Mouse (Mus musculus) T-helper 1 cell (primary cell): Measurements from ENCODE around the gene Fam69b.
"Not testable (repeated sequence)": the region's sequence is repeated elsewhere in the genome, so short reads cannot be mapped to it uniquely, and the experiment has no call there.

ENCODE experiments used
- in situ Hi-C: fragments of 300-600 bp; cut with MboI, MseI; formaldehyde crosslinking; loops from one replicate; pipeline ENCODE4 v1.15.1; 2025; ENCODE audit warnings: high pct_unique_total_duplicates

Gene Fam69b

GRCm38 (mm10) chr2:26661768-26662508 lies 33.7 kb downstream of the Fam69b start:
- in situ Hi-C loops = no loop called here

DNA sequence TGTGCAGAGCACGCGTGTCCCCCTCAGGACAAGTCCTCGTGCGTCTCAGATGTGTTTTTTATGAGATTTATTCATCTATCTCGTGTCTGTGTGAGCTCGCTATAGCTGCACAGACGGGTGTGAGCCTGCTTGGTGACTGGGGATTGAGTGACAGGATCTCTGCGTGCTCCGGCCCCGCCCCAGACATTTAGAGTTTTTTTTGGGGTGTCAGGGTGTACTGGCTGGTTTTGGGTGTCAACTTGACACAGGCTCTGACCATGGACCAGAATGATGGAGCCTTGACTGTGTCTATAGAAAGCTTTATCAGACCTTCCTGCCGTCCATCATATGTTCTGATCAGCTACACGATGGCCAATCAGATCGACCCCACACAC lies 34.2 kb downstream of the Fam69b start:
- in situ Hi-C loops = no loop called here

- in situ Hi-C loops = no loop called here
Measured at GRCm38 (mm10) chr2:26663112-26663511, 34.9 kb downstream of the Fam69b start.

- in situ Hi-C loops = not testable (repeated sequence)
Measured at GRCm38 (mm10) chr2:26663551-26663950, 35.3 kb downstream of the Fam69b start.

GRCm38 (mm10) chr2:26668746-26669145 lies 40.5 kb downstream of the Fam69b start:
- in situ Hi-C loops = no loop called here

DNA sequence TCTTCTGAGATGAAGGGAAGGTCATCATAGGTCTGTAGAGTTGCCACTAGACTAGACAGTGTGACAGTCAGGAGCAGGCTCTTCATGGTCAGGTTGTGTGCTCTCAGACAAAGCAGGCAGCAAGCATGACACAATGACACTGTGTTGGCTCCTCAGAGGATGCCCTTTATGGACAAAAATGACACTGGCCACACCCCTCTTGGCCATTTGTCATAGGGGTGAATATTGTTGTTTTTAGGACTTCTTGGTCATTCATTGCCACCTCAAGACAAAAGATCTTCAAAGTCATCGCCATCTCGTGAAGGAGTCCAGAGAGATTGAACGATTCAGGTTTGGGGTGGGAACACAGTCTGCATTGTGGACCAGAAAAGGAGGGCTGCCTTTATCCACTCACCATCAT lies 42.9 kb downstream of the Fam69b start, which contains the start of gene Lcn4:
Gene Lcn4 (minus strand): TSS at position 101 of the 400 bp plus-strand sequence.
- in situ Hi-C loops = no loop called here
